Mouse (Mus musculus) T-helper 2 cell (primary cell): ENCODE measurements around the gene Adamts4.

Source experiments
- in situ Hi-C: fragments of 300-600 bp; cut with MboI, MseI; formaldehyde crosslinking; loops from one replicate; pipeline ENCODE4 v1.15.1; 2025; ENCODE audit warnings: high pct_unique_total_duplicates

The Adamts4 gene

GRCm38 (mm10) chr1:171278436-171278835, 28.2 kb downstream of the Adamts4 start:
- in situ Hi-C loops = no loop called here

- in situ Hi-C loops = no loop called here
These were observed 28.9 kb downstream of the Adamts4 start for GRCm38 (mm10) chr1:171279012-171279705.

- in situ Hi-C loops = loop anchor here (5.0 kb wide), 1 partner anchor 68 kb away; the partner anchor contains the start of genes Nit1 and Pfdn2
These were observed 29.5 kb downstream of the Adamts4 start for GRCm38 (mm10) chr1:171279721-171280120.

DNA sequence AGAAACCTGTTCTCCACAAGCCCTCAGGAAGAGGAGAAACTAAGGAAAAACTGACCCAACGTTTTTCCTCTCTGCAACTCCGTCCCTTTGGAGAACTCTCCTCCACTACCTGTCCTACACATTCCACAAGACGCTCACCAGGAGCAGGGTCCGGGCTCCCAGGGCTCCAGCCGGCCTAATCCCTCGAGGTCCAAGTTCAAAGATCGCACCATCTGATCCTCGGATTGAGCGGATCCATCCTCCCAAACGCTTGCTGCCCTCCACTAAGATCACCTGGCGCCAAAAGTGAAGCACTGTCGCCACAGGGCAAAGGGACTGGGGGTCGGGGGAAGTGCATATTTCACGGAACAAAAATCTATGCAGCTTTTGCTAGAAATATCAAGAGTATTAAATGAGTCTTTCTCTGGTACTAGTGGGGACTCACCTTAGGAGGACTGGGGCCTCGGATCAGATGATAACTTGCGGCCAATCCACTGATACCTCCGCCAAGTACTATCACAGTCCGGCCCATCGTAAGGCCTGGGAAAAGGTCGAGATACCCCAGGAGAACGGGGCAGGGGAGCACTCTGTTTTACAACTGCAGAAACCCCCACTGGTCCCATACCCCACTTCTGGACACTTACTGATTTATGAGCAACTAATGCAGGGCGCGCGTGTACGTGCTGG, 30.2 kb downstream of the Adamts4 start:
- in situ Hi-C loops = loop anchor here (5.0 kb wide), 1 partner anchor 67 kb away; the partner anchor contains the start of genes Nit1 and Pfdn2

GRCm38 (mm10) chr1:171280916-171281527, 30.8 kb downstream of the Adamts4 start, which contains the start of gene Ppox:
Gene Ppox (minus strand): TSS chr1:171281186.
- in situ Hi-C loops = loop anchor here (5.0 kb wide), 1 partner anchor 66 kb away; the partner anchor contains the start of genes Nit1 and Pfdn2

DNA sequence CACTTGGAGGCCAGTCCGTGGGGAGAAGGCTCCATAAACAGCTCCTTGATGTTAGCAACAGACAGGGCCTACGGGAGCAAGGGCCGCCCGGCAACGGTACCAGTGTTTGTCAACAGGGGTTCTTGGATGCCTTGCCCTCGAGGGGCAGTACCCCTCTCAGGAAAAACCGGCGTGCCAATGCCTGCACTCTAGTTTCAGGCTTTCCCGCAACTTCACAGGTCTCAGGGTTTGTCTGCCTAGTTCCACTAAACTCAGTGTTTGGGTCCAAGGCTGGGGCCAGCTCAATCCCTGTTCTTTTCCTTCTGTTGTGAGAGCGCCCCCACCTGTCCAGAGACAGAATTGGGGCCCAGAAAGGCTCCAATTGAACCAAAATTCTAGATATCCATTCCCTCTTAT, 31.3 kb downstream of the Adamts4 start:
- in situ Hi-C loops = loop anchor here (5.0 kb wide), 1 partner anchor 66 kb away; the partner anchor contains the start of genes Nit1 and Pfdn2

DNA sequence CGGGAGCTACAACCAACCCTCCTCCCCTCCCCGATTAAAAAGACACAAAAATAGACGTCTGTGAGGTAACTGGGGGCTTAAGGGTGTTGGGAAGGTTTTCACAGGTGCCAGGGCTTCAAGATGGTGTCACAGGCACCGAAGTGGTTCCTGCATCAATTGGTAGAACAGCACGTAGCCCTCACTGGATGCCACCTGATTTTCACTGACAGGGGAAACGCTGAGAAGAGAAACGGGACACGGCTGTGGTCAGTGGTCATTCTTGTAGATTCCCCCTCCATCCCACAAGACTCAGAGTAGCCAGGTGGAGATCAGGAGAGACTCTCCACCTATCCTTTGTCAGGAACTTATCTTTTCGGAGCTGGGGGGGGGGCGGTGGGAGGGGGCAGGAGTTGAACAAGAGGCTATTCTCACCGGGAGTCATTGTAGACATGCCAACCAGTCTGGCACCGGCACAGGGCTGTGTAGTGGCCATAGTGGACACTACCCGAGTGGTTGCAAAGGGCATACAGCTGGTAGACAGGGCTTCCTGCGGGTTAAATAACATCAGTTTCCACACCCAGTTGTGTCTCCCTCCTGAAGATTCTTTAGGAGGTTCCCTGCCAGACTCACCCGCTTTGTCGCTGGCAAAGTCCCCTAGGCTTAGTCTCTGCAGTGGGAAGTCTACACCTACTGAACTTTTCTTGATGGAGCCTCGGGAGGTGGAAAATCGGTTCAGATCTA, 32.0 kb downstream of the Adamts4 start:
- in situ Hi-C loops = loop anchor here (5.0 kb wide), 1 partner anchor 65 kb away; the partner anchor contains the start of genes Nit1 and Pfdn2

- in situ Hi-C loops = loop anchor here (5.0 kb wide), 1 partner anchor 64 kb away; the partner anchor contains the start of genes Nit1 and Pfdn2
These were observed 33.3 kb downstream of the Adamts4 start for GRCm38 (mm10) chr1:171283188-171284160.

- in situ Hi-C loops = loop anchor here (5.0 kb wide), 1 partner anchor 63 kb away; the partner anchor contains the start of genes Nit1 and Pfdn2
These were observed 34.3 kb downstream of the Adamts4 start for GRCm38 (mm10) chr1:171284491-171284890.

DNA sequence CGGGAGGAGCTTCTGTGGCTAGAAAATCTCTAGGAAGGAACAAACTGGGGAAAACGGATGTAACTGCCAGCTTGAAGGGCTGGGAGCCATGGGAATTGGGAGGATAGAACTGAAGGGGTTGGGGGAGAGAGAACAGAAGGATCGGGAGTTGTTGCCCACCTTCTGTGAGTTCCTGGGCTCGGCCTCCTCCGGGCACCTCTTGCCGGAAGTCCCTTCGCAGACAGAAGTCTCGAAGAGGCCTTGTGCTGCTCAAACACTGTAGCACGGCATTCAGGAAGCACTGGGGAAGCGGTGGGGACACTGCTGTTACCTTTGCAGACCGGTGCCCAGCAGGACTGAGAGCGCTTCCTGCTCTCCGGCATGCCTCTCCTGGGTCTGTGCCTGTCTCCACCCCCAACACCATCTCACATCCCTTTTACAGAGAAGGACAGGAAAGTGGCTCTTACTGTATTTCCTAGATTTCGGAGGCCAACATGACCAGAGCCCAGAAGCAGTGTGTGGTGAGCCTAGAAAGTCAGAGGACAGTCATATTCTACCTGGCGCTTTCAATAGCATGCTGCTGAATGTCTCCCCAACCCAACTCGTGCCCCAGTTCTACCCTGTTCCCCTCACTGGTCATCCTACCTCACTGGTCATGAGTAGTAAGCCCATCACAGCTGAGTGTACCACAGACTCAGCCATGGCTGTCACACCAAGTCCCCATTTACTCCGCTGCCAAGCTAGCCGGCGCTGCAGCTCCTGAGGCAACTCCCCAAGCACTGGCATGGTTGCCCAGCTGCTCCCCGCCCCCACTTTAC, 35.1 kb downstream of the Adamts4 start:
- in situ Hi-C loops = no loop called here

DNA sequence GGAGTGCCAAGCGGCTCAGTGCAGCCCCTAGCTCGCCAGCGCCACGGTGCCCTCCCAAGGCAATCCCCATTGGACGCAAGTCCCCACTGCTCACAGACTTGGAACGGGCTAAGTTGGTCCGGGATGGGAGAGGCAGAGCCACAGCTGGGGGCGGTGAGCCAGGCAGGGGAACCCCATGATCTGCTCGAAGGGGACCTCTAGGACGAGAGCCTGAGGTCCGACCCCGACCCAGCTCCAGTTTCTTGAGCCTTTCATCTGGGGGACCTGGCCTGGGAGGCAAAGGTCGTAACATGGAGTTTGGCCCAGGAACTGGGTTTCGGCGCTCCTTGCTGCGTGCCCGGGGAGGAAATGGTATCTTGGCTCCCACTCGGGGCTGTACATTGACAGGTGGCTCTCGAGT, 36.3 kb downstream of the Adamts4 start:
- in situ Hi-C loops = no loop called here

- in situ Hi-C loops = no loop called here
These were observed 37.2 kb downstream of the Adamts4 start, which contains the start of gene Usp21 for GRCm38 (mm10) chr1:171287136-171288081. Gene Usp21 (minus strand): TSS chr1:171287991.

DNA sequence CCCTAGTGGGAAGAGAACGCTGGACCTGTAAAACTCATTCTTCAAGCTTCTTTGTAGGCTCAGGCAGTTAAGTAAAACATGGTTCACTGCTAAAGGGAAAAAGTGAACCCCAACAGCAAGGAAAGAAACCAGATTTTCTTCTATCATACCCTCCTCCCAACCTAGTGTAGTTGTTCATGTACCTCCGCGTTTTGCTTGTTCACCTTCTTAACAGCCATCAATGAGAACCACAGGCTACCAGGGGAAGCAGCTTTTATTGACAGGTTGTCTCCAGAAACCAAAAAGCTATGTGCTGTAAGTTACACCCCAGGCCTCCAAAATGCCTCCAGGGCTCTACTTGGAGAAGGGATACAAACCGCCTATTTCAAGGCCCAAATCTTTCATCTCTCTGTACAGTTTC, 38.1 kb downstream of the Adamts4 start:
- in situ Hi-C loops = no loop called here

DNA sequence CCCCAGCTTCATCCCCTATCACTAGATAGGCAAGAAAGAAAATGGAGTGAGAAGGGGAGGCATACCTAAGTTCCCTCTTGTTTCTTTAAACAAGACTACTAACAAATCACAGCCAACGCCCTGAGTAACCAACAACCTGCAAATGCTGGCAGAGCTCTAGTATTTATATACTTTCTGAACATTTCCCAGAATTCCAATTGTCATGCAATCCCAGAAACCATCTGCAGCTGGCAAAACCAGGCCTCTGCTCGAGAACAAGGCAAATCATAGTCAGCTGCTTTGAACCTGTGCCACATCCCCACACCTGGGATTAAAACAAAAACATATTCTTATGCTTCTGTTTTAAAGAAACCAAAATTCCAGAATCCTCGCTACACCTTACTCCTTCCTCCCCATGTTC, 43.1 kb downstream of the Adamts4 start:
- in situ Hi-C loops = no loop called here

GRCm38 (mm10) chr1:171293906-171294297, 43.7 kb downstream of the Adamts4 start:
- in situ Hi-C loops = no loop called here

- in situ Hi-C loops = no loop called here
These were observed 44.3 kb downstream of the Adamts4 start, which contains the start of gene Ufc1 for GRCm38 (mm10) chr1:171294298-171295062. Gene Ufc1 (minus strand): TSS chr1:171295024.

DNA sequence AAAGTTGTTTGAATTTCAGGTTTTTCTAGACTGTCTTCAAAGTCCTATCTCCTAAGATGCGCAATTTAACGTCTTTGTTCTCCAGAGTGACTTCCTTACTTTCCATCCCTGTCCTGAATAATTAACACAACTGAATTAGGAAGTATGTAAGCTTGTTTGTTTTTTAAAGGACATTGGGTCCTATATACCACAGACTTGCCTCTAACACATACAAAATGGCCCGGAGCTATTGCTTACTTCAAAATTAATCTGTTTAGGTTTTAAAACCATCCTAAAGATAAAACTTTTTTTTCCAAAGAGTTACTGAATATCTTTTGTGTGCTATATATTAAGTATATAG, 44.8 kb downstream of the Adamts4 start:
- in situ Hi-C loops = no loop called here
